Mouse (Mus musculus): ENCODE data around the gene Kcnk1.

- TF ChIP-seq POLR2A (IDR thresholded peaks at IDR 0.05; ENCODE audit: extremely low read depth, insufficient read depth, low read length) (no peak), CTCF (IDR thresholded peaks at IDR 0.05; ENCODE audit: low read depth, low read length) (no peak)
Measured at GRCm38 (mm10) chr8:126013646-126014045, 18.7 kb downstream of the Kcnk1 start.
